Mouse (Mus musculus) embryonic facial prominence, embryonic 14.5 days (tissue): ENCODE data around the gene Gpr15. TPM values are rescaled to one million over a fixed set of nuclear protein-coding genes. Genes with fewer than 3 reads are reported as not detected.

ENCODE experiments used
- ATAC-seq: fragments of 200-750 bp; cut with Nextera tagmentation; 2 replicates; pipeline ENCODE4 v1.8.0; 2017; ENCODE audit warnings: low read depth, moderate number of reproducible peaks, moderate TSS enrichment
- DNase-seq: peaks from one replicate; pipeline ENCODE4 v3.0.0-alpha.2; 2015; ENCODE audit warnings: low spot score
- H3K27ac ChIP-seq: fragments of 300-500 bp; sonication (generic); replicated peaks from 2 replicates; pipeline ENCODE4 v1.5.1; 2014; ENCODE audit warnings: low read depth, mild to moderate bottlenecking, low read length, moderate library complexity
- H3K27me3 ChIP-seq: fragments of 300-500 bp; sonication (generic); replicated peaks from 2 replicates; pipeline ENCODE4 v1.6.1; 2014; ENCODE audit warnings: low read length; ENCODE audit not compliant: control insufficient read depth, insufficient read depth
- H3K36me3 ChIP-seq: fragments of 300-500 bp; sonication (generic); 2 replicates; pipeline ENCODE4 v1.6.1; 2014; ENCODE audit warnings: low read length, mixed read lengths; ENCODE audit not compliant: control insufficient read depth, insufficient read depth
- H3K4me1 ChIP-seq: fragments of 300-500 bp; sonication (generic); 2 replicates; pipeline ENCODE4 v1.6.1; 2014; ENCODE audit warnings: antibody characterized with exemption, low read length; ENCODE audit not compliant: control insufficient read depth, insufficient read depth
- H3K4me2 ChIP-seq: fragments of 300-500 bp; sonication (generic); 2 replicates; pipeline ENCODE4 v1.6.1; 2014; ENCODE audit warnings: low read depth, mild to moderate bottlenecking, low read length, moderate library complexity, mixed read lengths
- H3K4me3 ChIP-seq: fragments of 300-500 bp; sonication (generic); 2 replicates; pipeline ENCODE4 v1.5.1; 2014; ENCODE audit warnings: low read depth, mild to moderate bottlenecking, low read length
- H3K9ac ChIP-seq: fragments of 300-500 bp; sonication (generic); 2 replicates; pipeline ENCODE4 v1.6.1; 2014; ENCODE audit warnings: low read depth, mild to moderate bottlenecking, low read length, moderate library complexity, mixed read lengths
- H3K9me3 ChIP-seq: fragments of 300-500 bp; sonication (generic); 2 replicates; pipeline ENCODE4 v1.6.1; 2016; ENCODE audit warnings: low read length; ENCODE audit not compliant: control insufficient read depth
- WGBS: fragments of 180-500 bp; shearing (Covaris S2); extraction: QIAGEN DNeasy Blood & Tissue Kit; methylation state at CpG from one replicate; pipeline ENCODE4 v1.1.7; 2014; 5-methylcytosine and 5-hydroxymethylcytosine counted together
- polyA plus RNA-seq: library from polyadenylated mRNA; unstranded; fragments of >200 nt; fragmentation: Nextera tagmentation; extraction: Ambion mirVana; gene quantifications from 2 replicates; pipeline ENCODE4 v1.2.1, GENCODE M21; 2014

Gpr15 gene
- polyA plus RNA-seq, 1 experiment from 2014 or later = not detected

GRCm38 (mm10) chr16:58682870-58683269 is 36.0 kb downstream of the Gpr15 start:
- DNase-seq (peak; percentile 45), ATAC-seq (peak; percentile 70; the same call in 1 of the 2 replicates)
- Histone ChIP-seq H3K4me2 (no peak overlapping the region), H3K27ac (no peak overlapping the region), H3K4me3 (no peak overlapping the region), H3K4me1 (no peaks in the 10 kb centered on the region), H3K36me3 (peaks cover 27% of the 10 kb centered on the region), H3K27me3 (no peaks in the 10 kb centered on the region), H3K9ac (no peak overlapping the region), H3K9me3 (no peaks in the 10 kb centered on the region)
- 76% methylated on average over 7 of the region's 7 CpGs for WGBS

GRCm38 (mm10) chr16:58682046-58682445 is 36.8 kb downstream of the Gpr15 start:
- no peak for ATAC-seq
- H3K9me3 ChIP-seq = no peaks in the 10 kb centered on the region
- H3K4me2 ChIP-seq = no peak overlapping the region
- H3K27me3 ChIP-seq = no peaks in the 10 kb centered on the region
- no peak overlapping the region for H3K27ac ChIP-seq
- 93% methylated on average over 6 of the region's 6 CpGs for WGBS
- no peak overlapping the region for H3K4me3 ChIP-seq
- no peaks in the 10 kb centered on the region for H3K4me1 ChIP-seq
- peaks cover 35% of the 10 kb centered on the region for H3K36me3 ChIP-seq
- no peak overlapping the region for H3K9ac ChIP-seq
- no peak for DNase-seq

DNA sequence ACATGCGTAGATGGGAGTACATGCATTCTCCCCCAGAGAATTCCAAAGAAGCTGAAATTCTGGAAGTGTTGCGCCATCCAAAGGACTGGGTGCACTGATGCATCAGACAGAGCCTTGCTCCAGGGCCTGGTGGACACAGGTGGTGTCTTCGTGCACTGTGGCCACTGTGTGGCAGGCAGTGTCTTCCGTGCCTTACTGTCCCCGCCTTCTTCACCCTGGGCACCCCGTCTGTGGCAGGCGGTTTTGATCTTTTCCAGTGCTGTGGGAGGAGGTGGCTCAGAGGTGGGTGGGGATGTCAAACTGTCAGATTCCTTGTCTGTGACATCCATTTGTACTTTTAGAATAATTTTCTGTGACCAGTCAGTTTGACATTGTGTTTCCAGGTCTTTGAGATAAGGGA is 40.2 kb downstream of the Gpr15 start:
- WGBS = 81% methylated on average over 7 of the region's 7 CpGs
- DNase-seq (no peak), ATAC-seq (no peak)
- H3K36me3 ChIP-seq = peaks cover 61% of the 10 kb centered on the region
- no peaks in the 10 kb centered on the region for H3K4me1 ChIP-seq
- no peak overlapping the region for H3K9ac ChIP-seq
- H3K27ac ChIP-seq = no peak overlapping the region
- H3K4me2 ChIP-seq = no peak overlapping the region
- no peak overlapping the region for H3K4me3 ChIP-seq
- no peaks in the 10 kb centered on the region for H3K9me3 ChIP-seq
- H3K27me3 ChIP-seq = no peaks in the 10 kb centered on the region

GRCm38 (mm10) chr16:58677491-58677890 is 41.4 kb downstream of the Gpr15 start:
- Histone ChIP-seq H3K4me1 (no peaks in the 10 kb centered on the region), H3K9me3 (no peaks in the 10 kb centered on the region), H3K36me3 (peaks cover 66% of the 10 kb centered on the region), H3K4me3 (no peak overlapping the region), H3K27ac (no peak overlapping the region), H3K4me2 (no peak overlapping the region), H3K9ac (no peak overlapping the region), H3K27me3 (no peaks in the 10 kb centered on the region)
- 71% methylated on average over 5 of the region's 5 CpGs for WGBS
- no peak for DNase-seq
- 0 out of 2 replicates have a peak, but pooled peaks have one; percentile 33 for ATAC-seq

DNA sequence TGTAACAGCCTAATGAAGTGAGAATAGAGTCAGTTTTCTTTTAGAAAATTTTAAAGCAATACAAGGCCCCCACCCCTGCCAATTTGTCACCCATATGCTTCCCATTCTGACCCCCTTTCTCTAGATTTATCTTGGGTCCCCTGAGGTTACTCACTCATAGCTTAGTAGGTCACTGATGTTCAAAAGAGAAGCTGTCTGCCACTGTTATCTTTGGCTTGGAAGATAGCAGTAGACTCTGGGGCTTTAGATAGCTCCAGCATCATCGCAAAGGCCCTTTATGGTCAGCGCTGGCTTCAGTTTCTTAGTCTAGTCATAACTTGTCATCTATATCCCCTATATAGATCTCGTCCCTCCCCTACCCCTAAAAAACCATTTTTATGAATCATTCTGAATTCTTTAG is 42.2 kb downstream of the Gpr15 start:
- 79% methylated on average over 3 of the region's 3 CpGs for WGBS
- H3K9me3 ChIP-seq = no peaks in the 10 kb centered on the region
- H3K4me2 ChIP-seq = no peak overlapping the region
- H3K9ac ChIP-seq = no peak overlapping the region
- no peak overlapping the region for H3K4me3 ChIP-seq
- H3K4me1 ChIP-seq = peaks cover under 1% of the 10 kb centered on the region; the same call in 1 of the 2 replicates
- no peaks in the 10 kb centered on the region for H3K27me3 ChIP-seq
- no peak for ATAC-seq
- peaks cover 64% of the 10 kb centered on the region for H3K36me3 ChIP-seq
- DNase-seq = no peak
- H3K27ac ChIP-seq = no peak overlapping the region

DNA sequence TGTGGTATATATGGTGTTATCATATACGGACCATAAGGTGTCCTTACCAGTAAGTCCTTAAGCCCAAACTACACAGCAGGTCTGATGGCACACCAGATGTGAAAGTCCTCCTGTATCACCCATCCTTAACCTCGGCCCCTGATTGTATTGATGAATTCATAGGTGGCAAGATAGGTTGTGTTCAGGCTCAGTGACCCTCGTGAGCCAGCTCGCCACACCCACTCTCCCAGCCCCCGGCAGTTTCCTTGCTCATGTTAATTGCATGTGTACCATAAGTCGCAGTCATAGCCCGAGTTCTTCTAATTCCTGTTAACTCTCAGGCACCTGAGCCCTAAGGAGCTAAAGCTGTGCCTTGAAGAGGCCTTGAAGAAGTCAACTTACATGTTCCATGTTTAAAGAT is 42.7 kb downstream of the Gpr15 start:
- Histone ChIP-seq H3K4me2 (no peak overlapping the region), H3K36me3 (peaks cover 59% of the 10 kb centered on the region), H3K4me3 (no peak overlapping the region), H3K4me1 (peaks cover 4% of the 10 kb centered on the region; the same call in 1 of the 2 replicates), H3K9ac (no peak overlapping the region), H3K9me3 (no peaks in the 10 kb centered on the region), H3K27me3 (no peaks in the 10 kb centered on the region), H3K27ac (no peak overlapping the region)
- no peak for ATAC-seq
- 88% methylated on average over 7 of the region's 7 CpGs for WGBS
- DNase-seq = no peak

GRCm38 (mm10) chr16:58675256-58675655 is 43.6 kb downstream of the Gpr15 start:
- Histone ChIP-seq H3K27ac (no peak overlapping the region), H3K36me3 (peaks cover 51% of the 10 kb centered on the region), H3K9me3 (no peaks in the 10 kb centered on the region), H3K4me1 (peaks cover 4% of the 10 kb centered on the region; the same call in 1 of the 2 replicates), H3K4me2 (no peak overlapping the region), H3K9ac (no peak overlapping the region), H3K4me3 (no peak overlapping the region), H3K27me3 (no peaks in the 10 kb centered on the region)
- 94% methylated on average over 13 of the region's 13 CpGs for WGBS
- DNase-seq (no peak), ATAC-seq (no peak)

- WGBS = 95% methylated on average over 15 of the region's 15 CpGs
- Histone ChIP-seq H3K4me1 (peaks cover 4% of the 10 kb centered on the region; the same call in 1 of the 2 replicates), H3K9ac (no peak overlapping the region), H3K4me3 (no peak overlapping the region), H3K9me3 (no peaks in the 10 kb centered on the region), H3K36me3 (peaks cover 48% of the 10 kb centered on the region), H3K27me3 (no peaks in the 10 kb centered on the region), H3K4me2 (no peak overlapping the region), H3K27ac (no peak overlapping the region)
- DNase-seq (no peak), ATAC-seq (no peak)
These were observed 45.0 kb downstream of the Gpr15 start for GRCm38 (mm10) chr16:58673811-58674410.

GRCm38 (mm10) chr16:58672396-58672795 is 46.5 kb downstream of the Gpr15 start:
- H3K9me3 ChIP-seq = no peaks in the 10 kb centered on the region
- peaks cover 34% of the 10 kb centered on the region for H3K36me3 ChIP-seq
- no peaks in the 10 kb centered on the region for H3K27me3 ChIP-seq
- no peak overlapping the region for H3K27ac ChIP-seq
- no peak overlapping the region for H3K9ac ChIP-seq
- H3K4me2 ChIP-seq = no peak overlapping the region
- 91% methylated on average over 13 of the region's 13 CpGs for WGBS
- H3K4me3 ChIP-seq = no peak overlapping the region
- no peak for DNase-seq
- H3K4me1 ChIP-seq = peaks cover 4% of the 10 kb centered on the region; the same call in 1 of the 2 replicates
- no peak for ATAC-seq
